Mouse (Mus musculus) thymus, adult 2 months (tissue): ENCODE results near the gene Ccsap. TPM values are rescaled to one million over a fixed set of nuclear protein-coding genes. Genes with fewer than 3 reads are reported as not detected.

Experiments used
- DNase-seq: peaks from one replicate; pipeline ENCODE4 v3.0.0; 2021
- H3K27ac ChIP-seq: fragments of 200-500 bp; 2 replicates; pipeline ENCODE4 v1.5.1; 2012; ENCODE audit warnings: low read length, control low read depth; ENCODE audit not compliant: control insufficient read depth, insufficient read depth
- H3K27me3 ChIP-seq: fragments of 200-500 bp; 2 replicates; pipeline ENCODE4 v1.6.1; 2012; ENCODE audit warnings: mild to moderate bottlenecking, low read length, moderate library complexity, mixed read lengths; ENCODE audit not compliant: control insufficient read depth, insufficient read depth
- H3K36me3 ChIP-seq: fragments of 200-500 bp; 2 replicates; pipeline ENCODE4 v1.6.1; 2012; ENCODE audit warnings: mild to moderate bottlenecking, low read length, moderate library complexity; ENCODE audit not compliant: control insufficient read depth, insufficient read depth
- H3K4me1 ChIP-seq: fragments of 200-500 bp; replicated peaks from 2 replicates; pipeline ENCODE4 v1.6.1; 2012; ENCODE audit warnings: low read length; ENCODE audit not compliant: control insufficient read depth, insufficient read depth
- H3K4me3 ChIP-seq: fragments of 200-500 bp; 2 replicates; pipeline ENCODE4 v1.5.1; 2012; ENCODE audit warnings: mild to moderate bottlenecking, low read length, control low read depth, moderate library complexity; ENCODE audit not compliant: control insufficient read depth, insufficient read depth
- CTCF ChIP-seq: fragments of 200-500 bp; IDR thresholded peaks from 2 replicates; pipeline ENCODE4 v1.5.1; 2012; ENCODE audit warnings: mild to moderate bottlenecking, control low read depth, low read length, moderate library complexity, borderline replicate concordance; ENCODE audit not compliant: control insufficient read depth, poor library complexity, insufficient read depth; ENCODE audit errors: extremely low read depth
- POLR2A ChIP-seq: fragments of 200-500 bp; IDR thresholded peaks from 2 replicates; pipeline ENCODE4 v1.6.1; 2012; ENCODE audit warnings: mild to moderate bottlenecking, low read length, control low read depth, moderate library complexity; ENCODE audit not compliant: control insufficient read depth, poor library complexity, insufficient read depth; ENCODE audit errors: extremely low read depth
- WGBS: fragments of 180-500 bp; shearing (Covaris S2); methylation state at CpG from one replicate; pipeline ENCODE4 v1.1.7; 2018; 5-methylcytosine and 5-hydroxymethylcytosine counted together
- polyA plus RNA-seq: library from polyadenylated mRNA; depleted of rRNA; stranded (reverse); fragments of >200 nt; gene quantifications from 2 replicates; pipeline ENCODE4 v1.2.3, GENCODE M21; 2012

The Ccsap gene
- polyA plus RNA-seq, 1 experiment = 7.3 TPM

- TF ChIP-seq CTCF = no peak
- no peak for TF ChIP-seq POLR2A
- 87% methylated on average over 9 of the region's 9 CpGs for whole genome bisulfite sequencing
- DNase-seq = no peak
- no peaks in the 10 kb centered on the region for H3K27me3 ChIP-seq
- no peak overlapping the region for H3K4me3 ChIP-seq
- no peaks in the 10 kb centered on the region for H3K4me1 ChIP-seq
- H3K27ac ChIP-seq = no peak overlapping the region
- H3K36me3 ChIP-seq = no peaks in the 10 kb centered on the region
Observed at GRCm38 (mm10) chr8:123872048-123872447, 12.0 kb upstream of the Ccsap start.

- no peak overlapping the region for H3K27ac ChIP-seq
- H3K4me1 ChIP-seq = no peaks in the 10 kb centered on the region
- no peak for TF ChIP-seq CTCF
- no peak for TF ChIP-seq POLR2A
- H3K36me3 ChIP-seq = no peaks in the 10 kb centered on the region
- DNase-seq = no peak
- H3K4me3 ChIP-seq = no peak overlapping the region
- WGBS = 68% methylated on average over 5 of the region's 5 CpGs
- H3K27me3 ChIP-seq = no peaks in the 10 kb centered on the region
Observed at GRCm38 (mm10) chr8:123866971-123867370, 7.0 kb upstream of the Ccsap start.

DNA sequence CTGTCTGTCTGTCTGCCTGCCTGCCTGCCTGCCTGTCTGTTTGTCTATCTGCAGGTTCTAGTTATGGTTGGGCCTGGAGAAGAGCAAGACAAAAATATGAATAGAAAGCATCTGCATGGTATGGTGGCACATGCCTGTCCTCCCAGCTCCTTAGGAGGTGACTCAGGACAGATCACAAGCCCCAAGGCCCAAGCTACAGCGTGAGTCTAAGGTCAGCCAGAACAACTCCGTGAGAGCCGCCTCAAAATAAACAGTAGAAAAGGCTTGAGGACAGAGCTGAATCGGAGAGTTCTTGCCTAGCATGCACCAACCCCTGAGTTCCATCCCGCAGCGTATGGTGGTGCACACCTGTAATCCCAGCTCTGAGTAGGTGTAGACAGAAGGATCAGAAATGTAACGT lies 5.8 kb upstream of the Ccsap start:
- TF ChIP-seq CTCF = no peak
- Histone ChIP-seq H3K27ac (no peak overlapping the region), H3K4me1 (no peaks in the 10 kb centered on the region), H3K27me3 (no peaks in the 10 kb centered on the region), H3K4me3 (no peak overlapping the region), H3K36me3 (no peaks in the 10 kb centered on the region)
- no peak for DNase-seq
- WGBS = 85% methylated on average over 7 of the region's 7 CpGs

DNA sequence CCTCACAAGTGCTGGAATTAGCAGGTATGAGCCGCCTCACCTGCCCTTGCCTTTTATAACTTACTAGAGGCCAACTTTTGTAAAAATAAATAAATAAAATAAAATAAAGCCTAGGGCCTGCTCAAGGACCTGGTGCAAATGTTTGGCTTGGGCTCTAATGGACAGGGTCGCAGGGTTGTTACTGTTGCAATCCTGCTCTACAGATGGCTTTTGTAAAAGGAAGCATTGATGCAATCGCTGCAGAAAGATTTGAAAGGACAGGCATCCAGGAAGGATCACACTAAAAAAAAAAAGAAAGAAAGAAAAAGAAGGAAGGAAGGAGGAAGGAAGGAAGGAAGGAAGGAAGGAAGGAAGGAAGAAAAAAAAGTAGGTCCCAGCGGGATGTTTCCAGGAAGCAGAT lies 377 bp upstream of the Ccsap start:
- H3K27ac ChIP-seq = no peak overlapping the region
- peaks cover 8% of the 10 kb centered on the region for H3K4me1 ChIP-seq
- TF ChIP-seq CTCF (no peak), POLR2A (no peak)
- H3K36me3 ChIP-seq = no peaks in the 10 kb centered on the region
- WGBS = 75% methylated on average over 4 of the region's 4 CpGs
- no peaks in the 10 kb centered on the region for H3K27me3 ChIP-seq
- no peak overlapping the region for H3K4me3 ChIP-seq
- DNase-seq = no peak

GRCm38 (mm10) chr8:123858941-123859647 lies 915 bp downstream of the Ccsap start:
- Histone ChIP-seq H3K4me1 (peaks cover 8% of the 10 kb centered on the region), H3K4me3 (peak overlapping the region; percentile 86), H3K27ac (no peak overlapping the region), H3K27me3 (no peaks in the 10 kb centered on the region), H3K36me3 (no peaks in the 10 kb centered on the region)
- DNase-seq = peak; percentile 93
- TF ChIP-seq POLR2A (0 out of 2 replicates have a peak, but pooled peaks have one; percentile 52), CTCF (peak; percentile 65; the same call in 1 of the 2 replicates)
- under 1% methylated on average over 79 of the region's 79 CpGs for WGBS

- 2% methylated on average over 17 of the region's 17 CpGs for WGBS
- Histone ChIP-seq H3K27me3 (no peaks in the 10 kb centered on the region), H3K4me1 (peaks cover 8% of the 10 kb centered on the region), H3K36me3 (no peaks in the 10 kb centered on the region), H3K4me3 (peak overlapping the region; percentile 86), H3K27ac (no peak overlapping the region)
- TF ChIP-seq POLR2A (no peak), CTCF (no peak)
- no peak for DNase-seq
Observed at GRCm38 (mm10) chr8:123858574-123858940, 1.5 kb downstream of the Ccsap start.

GRCm38 (mm10) chr8:123857361-123857760 lies 2.6 kb downstream of the Ccsap start:
- Histone ChIP-seq H3K27ac (no peak overlapping the region), H3K36me3 (no peaks in the 10 kb centered on the region), H3K4me1 (peaks cover 8% of the 10 kb centered on the region), H3K4me3 (no peak overlapping the region), H3K27me3 (no peaks in the 10 kb centered on the region)
- WGBS = 87% methylated on average over 3 of the region's 3 CpGs
- no peak for DNase-seq
- TF ChIP-seq POLR2A = no peak
- no peak for TF ChIP-seq CTCF
